Mouse (Mus musculus) adrenal gland, adult 8-10 months (tissue): ENCODE data around the gene Slc37a4. TPM values are rescaled to one million over a fixed set of nuclear protein-coding genes. Genes with fewer than 3 reads are reported as not detected.
A peak's percentile ranks its signal among the peaks of the same experiment; 100 is the strongest.
"Not testable (repeated sequence)": the region's sequence is repeated elsewhere in the genome, so short reads cannot be mapped to it uniquely, and the experiment has no call there.

ENCODE experiments used
- DNase-seq: peaks from one replicate; pipeline ENCODE4 v3.0.0; 2022
- total RNA-seq, 4 experiments: library from RNA; stranded (reverse); gene quantifications; 2 replicates each; pipeline ENCODE4 v1.2.4; 2022

Slc37a4 gene
- total RNA-seq, 4 experiments from 2014 or later, result 18.2 to 27.8 (median 23.5) TPM

GRCm38 (mm10) chr9:44398551-44398950, 1.9 kb downstream of the Slc37a4 start:
- no peak for DNase-seq

DNA sequence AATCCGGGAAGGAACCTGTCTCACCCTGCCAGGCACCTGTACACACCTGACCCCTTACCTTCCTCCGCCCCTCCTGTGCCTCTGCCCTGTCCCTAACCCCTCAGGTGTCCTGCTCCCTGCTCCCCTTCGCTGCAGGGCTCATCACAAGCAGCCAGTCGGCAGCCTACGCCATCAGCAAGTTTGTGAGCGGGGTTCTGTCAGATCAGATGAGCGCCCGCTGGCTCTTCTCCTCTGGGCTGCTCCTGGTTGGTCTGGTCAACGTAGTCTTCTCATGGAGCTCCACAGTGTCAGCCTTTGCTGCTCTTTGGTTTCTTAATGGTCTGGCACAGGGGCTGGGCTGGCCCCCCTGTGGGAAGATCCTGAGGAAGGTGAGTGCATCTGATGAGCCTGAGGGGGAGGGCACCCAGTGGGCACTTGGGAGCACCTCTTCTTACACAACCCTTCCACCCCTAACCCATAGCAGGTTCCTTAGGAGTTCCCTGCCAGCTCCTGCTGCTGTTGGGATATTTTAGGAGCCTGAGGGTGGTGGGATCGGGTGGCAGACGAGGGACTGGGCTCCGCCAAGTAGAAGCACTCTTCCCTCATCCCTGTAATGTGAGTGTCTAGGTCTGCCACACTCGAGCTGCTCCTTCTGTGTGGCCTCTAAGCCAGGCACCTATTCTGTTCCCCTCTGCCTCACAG, 2.6 kb downstream of the Slc37a4 start:
- no peak for DNase-seq

DNA sequence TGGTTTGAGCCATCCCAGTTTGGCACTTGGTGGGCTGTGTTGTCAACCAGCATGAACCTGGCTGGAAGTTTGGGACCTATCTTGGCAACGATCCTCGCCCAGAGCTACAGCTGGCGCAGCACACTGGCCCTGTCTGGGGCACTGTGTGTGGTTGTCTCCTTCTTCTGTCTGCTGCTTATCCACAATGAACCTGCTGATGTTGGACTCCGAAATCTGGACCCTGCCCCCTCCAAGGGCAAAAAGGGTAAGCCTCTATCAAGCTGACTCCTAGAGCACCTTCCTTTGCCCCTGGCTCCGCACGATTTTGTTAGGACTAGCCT, 3.1 kb downstream of the Slc37a4 start:
- DNase-seq, result no peak

- no peak for DNase-seq
Observed at GRCm38 (mm10) chr9:44401081-44401480, 4.4 kb downstream of the Slc37a4 start.

- no peak for DNase-seq
Observed at GRCm38 (mm10) chr9:44405011-44405410, 8.4 kb downstream of the Slc37a4 start.

DNA sequence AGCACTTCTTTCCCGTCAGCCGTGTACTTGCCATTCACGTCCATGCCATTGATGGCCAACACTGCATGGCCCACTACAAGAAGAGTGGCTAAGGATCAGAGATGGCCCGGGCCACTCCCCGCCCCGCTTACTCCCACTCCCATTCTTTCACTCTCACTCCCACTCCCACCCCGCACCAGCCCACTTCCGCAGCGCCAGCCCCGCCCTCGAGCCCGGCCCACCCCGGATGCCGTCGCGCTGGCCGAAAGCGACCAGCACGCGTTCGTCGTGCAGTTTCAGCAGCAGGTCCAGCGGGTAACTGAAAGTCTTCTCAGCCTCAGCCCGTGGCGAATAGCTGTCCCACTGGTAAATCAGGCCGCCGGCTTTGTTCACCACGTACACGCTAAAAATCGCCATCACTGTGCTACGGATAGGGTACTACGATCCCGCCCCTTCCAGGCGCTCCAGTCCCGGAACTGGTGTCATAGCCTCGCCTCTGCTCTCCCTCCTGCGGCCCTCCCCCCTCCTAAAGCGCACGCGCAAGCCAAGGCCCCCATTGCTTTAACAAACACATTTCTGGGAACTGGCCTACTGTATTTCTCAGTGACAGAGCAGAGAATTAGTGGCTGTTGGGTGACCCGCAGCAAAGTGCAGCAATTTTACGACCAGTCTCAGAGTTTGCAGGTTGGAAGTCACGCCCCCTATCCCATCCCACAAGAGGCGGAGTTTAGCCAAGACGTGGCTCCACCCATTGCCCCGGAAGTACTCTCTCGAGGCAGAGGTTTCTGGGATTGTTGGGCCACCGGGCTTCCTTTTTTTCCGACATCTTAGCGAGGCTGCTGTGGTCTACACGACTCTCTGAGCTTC, 10.5 kb downstream of the Slc37a4 start, which contains the start of the genes Rps25 and Trappc4:
Gene Rps25, plus strand, starts transcription at position 234 of the 846 bp plus-strand sequence.
Gene Trappc4, minus strand, starts transcription at position 695 of the 846 bp plus-strand sequence.
- DNase-seq, result peak; percentile 87

GRCm38 (mm10) chr9:44407752-44408097, 11.1 kb downstream of the Slc37a4 start:
- no peak for DNase-seq

- DNase-seq, result not testable (repeated sequence)
Observed at GRCm38 (mm10) chr9:44408693-44409092, 12.0 kb downstream of the Slc37a4 start.

DNA sequence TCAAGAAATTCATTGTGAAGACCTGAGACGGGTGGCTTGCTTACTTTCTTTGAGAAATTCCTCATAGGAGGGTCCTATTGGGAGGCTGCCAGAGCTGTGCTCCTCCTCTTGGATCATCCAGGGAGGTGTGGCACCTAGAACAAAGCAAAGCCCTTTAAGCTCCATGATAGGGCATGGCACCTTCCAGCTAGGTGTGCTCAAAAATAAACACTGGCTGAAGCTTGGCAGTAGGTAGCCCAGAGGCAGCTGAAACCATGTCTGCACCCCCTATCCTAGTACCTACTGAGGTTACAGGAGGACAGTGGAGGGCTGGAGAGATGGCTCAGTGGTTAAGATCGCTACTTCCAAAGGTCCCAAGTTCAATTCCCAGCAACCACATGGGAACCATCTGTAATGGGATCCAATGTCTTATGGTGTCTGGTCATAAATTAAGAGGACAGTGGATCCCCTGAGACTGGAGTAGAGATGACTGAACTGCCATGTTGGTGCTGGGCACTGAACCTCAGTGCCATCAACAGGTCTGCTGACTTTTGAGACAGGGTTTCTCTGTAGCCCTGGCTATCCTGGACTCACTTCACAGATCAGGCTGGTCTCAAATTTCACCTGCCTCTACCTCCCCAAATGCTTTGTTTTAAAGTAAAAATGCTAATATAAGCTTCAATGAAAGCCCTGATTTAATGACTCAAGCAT, 14.1 kb downstream of the Slc37a4 start:
- DNase-seq, result no peak

GRCm38 (mm10) chr9:44411601-44412130, 15.0 kb downstream of the Slc37a4 start:
- no peak for DNase-seq

- no peak for DNase-seq
Observed at GRCm38 (mm10) chr9:44412306-44412705, 15.7 kb downstream of the Slc37a4 start.

DNA sequence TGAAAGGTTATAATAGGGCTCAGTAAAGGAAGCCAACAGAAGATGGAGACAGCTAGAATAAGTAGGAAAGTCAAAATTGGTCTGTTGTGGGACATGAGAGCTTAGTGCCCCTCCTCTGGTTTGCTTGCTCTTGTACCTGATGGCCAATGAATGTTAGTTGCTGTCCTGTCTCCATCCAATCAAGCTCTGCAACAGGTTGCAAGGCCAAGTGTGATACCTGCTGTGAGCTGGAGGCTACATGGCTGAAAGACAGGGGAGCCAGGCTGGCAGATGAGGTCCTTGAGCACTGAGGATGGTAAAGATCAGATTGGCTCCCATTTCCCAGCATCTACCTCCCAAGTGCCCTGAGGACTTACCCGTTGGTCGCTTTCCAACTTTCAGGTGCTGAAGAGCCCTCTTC, 16.1 kb downstream of the Slc37a4 start:
- no peak for DNase-seq

DNA sequence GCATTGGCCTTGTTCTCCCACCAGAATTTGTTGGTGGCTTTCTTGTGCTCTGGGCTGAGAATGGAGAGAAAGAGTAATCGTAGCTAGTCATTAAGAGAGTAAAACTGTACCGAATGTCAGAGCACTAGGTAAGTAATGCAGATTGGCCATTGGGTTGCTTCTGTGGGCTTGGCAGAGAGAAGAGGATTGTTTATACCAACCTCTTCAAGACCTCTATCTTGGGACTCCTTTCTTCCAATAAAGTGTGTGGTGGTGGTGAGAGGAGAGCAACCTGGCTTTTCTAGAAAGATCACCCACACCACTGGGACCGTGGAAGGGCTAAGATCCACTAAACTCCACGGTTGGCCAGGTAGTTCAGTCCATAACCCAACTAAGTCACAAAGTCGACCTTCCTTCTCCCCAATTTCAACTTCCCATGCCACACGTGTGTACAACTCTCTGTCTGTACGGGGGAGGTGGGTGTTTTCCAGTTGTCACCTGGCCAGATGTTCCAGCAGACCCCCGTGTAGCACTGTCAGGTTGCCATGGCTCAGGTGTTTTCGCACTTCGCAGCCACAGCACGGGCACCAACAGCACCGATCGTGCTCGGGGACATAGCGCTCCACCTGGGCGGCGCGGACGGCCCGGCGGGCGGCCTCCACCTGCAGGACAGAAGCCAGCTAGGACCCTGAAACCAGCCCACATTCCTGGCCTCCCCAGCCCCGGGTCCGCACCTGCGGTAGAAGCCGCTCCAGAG, 20.7 kb downstream of the Slc37a4 start:
- no peak for DNase-seq

- peak; percentile 91 for DNase-seq
Observed at GRCm38 (mm10) chr9:44417892-44418363, 21.3 kb downstream of the Slc37a4 start.

DNA sequence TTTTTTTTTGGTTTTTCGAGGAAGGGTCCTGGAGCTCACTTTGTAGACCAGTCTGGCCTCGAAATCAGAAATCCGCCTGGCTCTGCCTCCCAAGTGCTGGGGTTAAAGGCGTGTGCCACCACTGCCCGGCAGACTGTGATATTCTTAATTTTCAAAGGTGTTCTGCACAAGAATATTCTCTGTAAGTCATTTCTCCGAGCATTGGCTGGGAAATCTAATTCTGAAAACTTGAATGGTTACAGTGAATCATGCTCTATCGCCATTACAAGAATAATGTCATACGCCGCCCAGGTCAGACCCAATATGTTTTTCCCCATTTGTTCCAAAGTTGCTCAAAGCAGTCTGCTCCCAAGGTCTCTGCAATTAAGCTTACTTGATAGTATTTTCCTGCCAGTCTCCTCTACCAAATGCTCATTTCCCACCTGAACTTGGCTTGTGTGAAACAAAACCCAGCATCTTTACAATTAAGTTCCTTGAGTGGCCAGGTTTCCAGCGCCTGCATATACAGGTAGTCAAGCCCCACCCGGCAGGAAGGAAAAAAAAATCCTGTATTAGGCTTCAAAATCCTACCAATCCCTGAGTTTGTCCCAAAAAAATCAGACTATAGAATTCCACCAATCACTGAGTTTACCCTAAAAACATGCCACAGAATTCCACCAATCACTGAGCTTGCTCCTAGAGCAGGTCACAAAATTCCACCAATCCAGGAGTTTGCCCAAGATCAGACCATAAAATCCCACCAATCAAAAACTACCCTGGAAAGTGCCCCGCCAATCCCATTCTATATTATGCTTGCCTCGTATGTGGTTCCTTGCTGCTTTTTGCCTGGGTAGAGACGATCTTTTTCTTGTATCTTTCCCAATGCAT, 22.1 kb downstream of the Slc37a4 start, which contains the start of gene Ccdc84:
Gene Ccdc84, minus strand, starts transcription at position 51 of the 867 bp plus-strand sequence.
- no peak for DNase-seq

GRCm38 (mm10) chr9:44419730-44420129, 23.1 kb downstream of the Slc37a4 start:
- DNase-seq, result not testable (repeated sequence)

- DNase-seq, result no peak
Observed at GRCm38 (mm10) chr9:44420280-44420898, 23.7 kb downstream of the Slc37a4 start.

DNA sequence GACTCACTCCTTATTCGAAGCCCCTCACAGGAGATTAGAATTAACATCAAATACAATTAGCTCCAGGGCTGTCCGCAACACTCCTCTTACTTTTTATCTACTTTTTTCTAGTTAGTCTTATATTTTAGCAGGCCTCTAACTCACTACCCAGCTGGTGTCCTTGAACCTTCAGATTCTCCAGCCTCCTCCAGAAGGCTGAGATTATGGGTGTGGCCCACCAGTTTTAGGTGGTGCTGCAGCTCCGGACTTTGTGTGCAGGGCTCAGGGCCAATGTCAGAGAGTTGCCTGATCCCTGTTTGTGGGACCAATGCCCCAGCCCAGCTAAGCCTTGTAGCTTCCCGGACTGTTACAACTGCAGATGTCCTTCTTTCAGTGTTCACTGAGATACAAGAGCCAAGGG, 26.9 kb downstream of the Slc37a4 start:
- DNase-seq, result no peak

- DNase-seq, result no peak
Observed at GRCm38 (mm10) chr9:44432577-44433185, 36.0 kb downstream of the Slc37a4 start.

DNA sequence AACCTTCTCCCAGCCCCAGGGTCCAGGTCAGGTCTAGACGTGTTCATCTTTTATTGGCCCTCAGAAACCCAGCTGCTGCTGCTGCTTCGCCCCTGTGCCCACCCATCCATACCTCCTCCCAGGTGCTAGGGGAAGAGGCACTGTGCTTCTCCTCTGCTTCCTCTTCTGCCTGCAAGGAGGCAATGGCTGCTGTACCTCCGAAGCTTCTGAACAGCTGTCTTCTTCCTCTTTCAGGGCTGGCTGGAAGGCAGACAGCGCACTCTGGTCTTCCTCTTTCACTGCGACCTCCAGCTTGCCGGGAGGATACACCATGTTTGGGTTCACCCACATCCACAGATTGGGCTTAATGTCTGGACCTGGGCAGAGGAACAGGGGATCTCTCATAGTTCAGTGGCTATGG, 39.1 kb downstream of the Slc37a4 start:
- DNase-seq, result no peak
